Mouse (Mus musculus) urinary bladder, adult 2 months (tissue): ENCODE measurements around the gene Nudt1. TPM values are rescaled to one million over a fixed set of nuclear protein-coding genes. Genes with fewer than 3 reads are reported as not detected.
"Not testable (repeated sequence)": the region's sequence is repeated elsewhere in the genome, so short reads cannot be mapped to it uniquely, and the experiment has no call there.

Source experiments
- DNase-seq: peaks from one replicate; pipeline ENCODE4 v3.0.0; 2022; ENCODE audit warnings: low spot score
- polyA plus RNA-seq: library from polyadenylated mRNA; depleted of rRNA; stranded (reverse); fragments of >200 nt; gene quantifications from 2 replicates; pipeline ENCODE4 v1.2.3, GENCODE M21; 2012

The Nudt1 gene
- polyA plus RNA-seq, 1 experiment: 21.6 TPM

- no peak for DNase-seq
These were observed 21.4 kb downstream of the Nudt1 start for GRCm38 (mm10) chr5:140342880-140343279.

GRCm38 (mm10) chr5:140345244-140345643 is 23.8 kb downstream of the Nudt1 start:
- no peak for DNase-seq

- DNase-seq: no peak
These were observed 24.6 kb downstream of the Nudt1 start for GRCm38 (mm10) chr5:140346050-140346449.

GRCm38 (mm10) chr5:140349882-140350281 is 28.4 kb downstream of the Nudt1 start:
- DNase-seq: no peak

GRCm38 (mm10) chr5:140350731-140351497 is 29.5 kb downstream of the Nudt1 start:
- DNase-seq: no peak

GRCm38 (mm10) chr5:140352352-140352751 is 30.9 kb downstream of the Nudt1 start:
- DNase-seq: no peak

GRCm38 (mm10) chr5:140355934-140356333 is 34.5 kb downstream of the Nudt1 start:
- DNase-seq: no peak

- DNase-seq: no peak
These were observed 36.0 kb downstream of the Nudt1 start for GRCm38 (mm10) chr5:140357466-140357865.

GRCm38 (mm10) chr5:140359930-140360674 is 38.6 kb downstream of the Nudt1 start:
- DNase-seq: no peak

- DNase-seq: no peak
These were observed 43.0 kb downstream of the Nudt1 start for GRCm38 (mm10) chr5:140364415-140364814.

- not testable (repeated sequence) for DNase-seq
These were observed 46.7 kb downstream of the Nudt1 start for GRCm38 (mm10) chr5:140368126-140368525.

GRCm38 (mm10) chr5:140368926-140369325 is 47.5 kb downstream of the Nudt1 start:
- no peak for DNase-seq

- DNase-seq: no peak
These were observed 48.0 kb downstream of the Nudt1 start for GRCm38 (mm10) chr5:140369466-140369865.

GRCm38 (mm10) chr5:140370446-140371254 is 49.2 kb downstream of the Nudt1 start:
- no peak for DNase-seq

- DNase-seq: no peak
These were observed 50.2 kb downstream of the Nudt1 start for GRCm38 (mm10) chr5:140371671-140372070.

- DNase-seq: no peak
These were observed 52.3 kb downstream of the Nudt1 start for GRCm38 (mm10) chr5:140373711-140374110.

GRCm38 (mm10) chr5:140374226-140374625 is 52.8 kb downstream of the Nudt1 start:
- DNase-seq: no peak

GRCm38 (mm10) chr5:140375249-140375829 is 53.9 kb downstream of the Nudt1 start:
- DNase-seq: no peak

- DNase-seq: no peak
These were observed 56.8 kb downstream of the Nudt1 start for GRCm38 (mm10) chr5:140378121-140378853.

- no peak for DNase-seq
These were observed 57.8 kb downstream of the Nudt1 start for GRCm38 (mm10) chr5:140379299-140379698.

GRCm38 (mm10) chr5:140381156-140381555 is 59.7 kb downstream of the Nudt1 start:
- no peak for DNase-seq
